ENCODE assay signal across 28 mouse cellular contexts in genomic region chr11:89947806-89948205, GRCm38 (mm10). TPM values are rescaled to one million over a fixed set of nuclear protein-coding genes. Genes with fewer than 3 reads are reported as not detected.
DNase-seq lines count a peak whose midpoint lies in the region; ATAC-seq and TF ChIP-seq lines count a peak whose summit lies in the region.
"Had no signal": no experiment of that assay in that cellular context is flagged by ENCODE, and none has a peak within 500 bp of the region (broad histone marks: within the 10 kb centered on the region; RNA-seq: fewer than 3 reads in every experiment).

No protein-coding gene starts in this region.

- H3K27ac ChIP-seq in gastrocnemius, adult 2 months: no peak overlapping the region; the same call in 1 of the 2 replicates
- H3K27ac ChIP-seq in lung, postnatal 0 days (ENCODE audit: low read length): no peak overlapping the region
- H3K27ac ChIP-seq in brown adipose tissue, adult 24 weeks (replicated peaks; ENCODE audit: low read depth, low read length): peak overlapping the region; percentile 43
- H3K27ac ChIP-seq: forebrain, embryonic 15.5 days; heart, adult 2 months; heart, embryonic 13.5 days; kidney, embryonic 15.5 days; layer of hippocampus, adult 2 months; liver, embryonic 13.5 days; macrophage; midbrain, embryonic 13.5 days; neural tube, embryonic 13.5 days had no signal

- H3K4me1 ChIP-seq in lung, postnatal 0 days (ENCODE audit: insufficient read depth, low read depth, low read length): no peaks in the 10 kb centered on the region
- H3K4me1 ChIP-seq in brown adipose tissue, adult 24 weeks (ENCODE audit: control insufficient read depth, insufficient read depth, insufficient read length, low read length): no peaks in the 10 kb centered on the region; the same call in 1 of the 2 replicates
- H3K4me1 ChIP-seq: forebrain, embryonic 15.5 days; heart, embryonic 13.5 days; kidney, embryonic 15.5 days; liver, embryonic 13.5 days; midbrain, embryonic 13.5 days had no signal

- WGBS in lung, postnatal 0 days: 76% methylated on average over 4 of the region's 4 CpGs

- no peaks in the 10 kb centered on the region for H3K9me3 ChIP-seq in lung, postnatal 0 days (ENCODE audit: low read length)
- H3K9me3 ChIP-seq: forebrain, embryonic 15.5 days; heart, embryonic 13.5 days; kidney, embryonic 15.5 days; liver, embryonic 13.5 days; midbrain, embryonic 13.5 days; neural tube, embryonic 13.5 days had no signal

- no peaks in the 10 kb centered on the region for H3K27me3 ChIP-seq in lung, postnatal 0 days (replicated peaks; ENCODE audit: insufficient read depth, low read length)
- H3K27me3 ChIP-seq: forebrain, embryonic 15.5 days; heart, embryonic 13.5 days; kidney, embryonic 15.5 days; liver, embryonic 13.5 days; midbrain, embryonic 13.5 days; neural tube, embryonic 13.5 days had no signal

- no peak for TF ChIP-seq EP300 in lung, postnatal 0 days (IDR thresholded peaks at IDR 0.05)

- H3K4me2 ChIP-seq in lung, postnatal 0 days (replicated peaks; ENCODE audit: low read depth, low read length): no peak overlapping the region
- H3K4me2 ChIP-seq: forebrain, embryonic 15.5 days; heart, embryonic 13.5 days; kidney, embryonic 15.5 days; liver, embryonic 13.5 days; midbrain, embryonic 13.5 days; neural tube, embryonic 13.5 days had no signal

- H3K4me3 ChIP-seq in gastrocnemius, adult 2 months: no peak overlapping the region
- H3K4me3 ChIP-seq in lung, postnatal 0 days (ENCODE audit: low read depth, low read length): no peak overlapping the region
- H3K4me3 ChIP-seq in brown adipose tissue, adult 24 weeks (ENCODE audit: insufficient read depth, low read depth, low read length): no peak overlapping the region
- H3K4me3 ChIP-seq: forebrain, embryonic 15.5 days; heart, adult 2 months; heart, embryonic 13.5 days; kidney, embryonic 15.5 days; layer of hippocampus, adult 2 months; liver, embryonic 13.5 days; midbrain, embryonic 13.5 days; neural tube, embryonic 13.5 days had no signal

- no peak overlapping the region for H3K9ac ChIP-seq in lung, postnatal 0 days (replicated peaks; ENCODE audit: low read depth)
- H3K9ac ChIP-seq: forebrain, embryonic 15.5 days; heart, embryonic 13.5 days; kidney, embryonic 15.5 days; liver, embryonic 13.5 days; midbrain, embryonic 13.5 days; neural tube, embryonic 13.5 days had no signal

- DNase-seq in gastrocnemius, adult 2 months: peak; percentile 60
- no peak for DNase-seq in gastrocnemius, postnatal 10 days
- peak; percentile 23 for DNase-seq in lung, postnatal 36 days
- DNase-seq in lung, postnatal 0 days (ENCODE audit: low spot score): no peak
- DNase-seq in thymus, postnatal 0 days (ENCODE audit: low spot score): no peak
- DNase-seq: cerebellum, adult 9-10 months; cerebellum, postnatal 36 days; heart, postnatal 10 days; kidney, adult 18-20 months; kidney, postnatal 25 days; left cerebral cortex, postnatal 4 days; liver, embryonic 13.5 days; lung, adult 18-20 months; right cerebral cortex, postnatal 4 days; thymus, adult 2 months; thymus, postnatal 4 days had no signal

- H3K36me3 ChIP-seq in lung, postnatal 0 days (ENCODE audit: insufficient read depth, low read length): no peaks in the 10 kb centered on the region
- H3K36me3 ChIP-seq: forebrain, embryonic 15.5 days; G1E; heart, embryonic 13.5 days; kidney, embryonic 15.5 days; liver, embryonic 13.5 days; midbrain, embryonic 13.5 days; neural tube, embryonic 13.5 days had no signal

- no peak for TF ChIP-seq CTCF in gastrocnemius, adult 2 months (IDR thresholded peaks at IDR 0.05)
- TF ChIP-seq CTCF in lung, postnatal 0 days (IDR thresholded peaks at IDR 0.05): no peak

- intact Hi-C loops in gastrocnemius, adult 2 months (cut with DNase I): no loop called here

- ATAC-seq in lung, postnatal 0 days: no peak
- no peak for ATAC-seq in cerebellum, adult (ENCODE audit: insufficient number of reproducible peaks, low FRiP score, low TSS enrichment)
- ATAC-seq: forebrain, embryonic 15.5 days; hindbrain, embryonic 16.5 days; midbrain, embryonic 13.5 days had no signal

RNA-seq across cellular contexts. Expression of gene Pctp, which starts 54.9 kb away (rescaled TPM):
- total RNA-seq in gastrocnemius, adult 2 months (2021): 1 to 10 TPM; 2.8 to 4.0 TPM
- total RNA-seq in gastrocnemius, postnatal 10 days (2021): 1 to 10 TPM; 2.3 to 3.1 TPM
- 11.0 and 11.5 TPM in 2 replicates for polyA plus RNA-seq in lung, postnatal 0 days (2015; fragmentation: Nextera tagmentation; extraction: Ambion mirVana)
- 6.2 and 11.4 TPM in 2 replicates for polyA plus RNA-seq in brown adipose tissue, adult 24 weeks (2012; ENCODE audit: insufficient read depth, insufficient read length, missing spikeins)
- polyA plus RNA-seq in thymus, postnatal 0 days (2015; fragmentation: Nextera tagmentation; extraction: Ambion mirVana): 5.0 and 5.1 TPM in 2 replicates

Comparison
In these comparisons a context has a peak if more than half of its experiments do, and no peak if none do; other contexts are left out.
1. DNase-seq: peak in gastrocnemius, adult 2 months (single experiment) and lung, postnatal 36 days (single experiment); none in gastrocnemius, postnatal 10 days (single experiment), lung, postnatal 0 days (single experiment) and thymus, postnatal 0 days (single experiment).